Mouse (Mus musculus): ENCODE measurements at regions not wholly inside any gene's neighbourhood (a gene's known extent, or its start where the extent isn't known, plus 50 kb on each side); places are given as distances from the start of the nearest gene placed in this dataset.
"Not testable (repeated sequence)": the region's sequence is repeated elsewhere in the genome, so short reads cannot be mapped to it uniquely, and the experiment has no call there.

- DNase-seq (ENCODE audit: low read depth): no peak
Observed at GRCm38 (mm10) chr17:15247546-15248416, 128.9 kb downstream of the Dll1 start.

GRCm38 (mm10) chr17:15242976-15243635, 133.6 kb downstream of the Dll1 start:
- DNase-seq (ENCODE audit: low read depth): no peak

GRCm38 (mm10) chr17:15242356-15242755, 134.3 kb downstream of the Dll1 start:
- DNase-seq (ENCODE audit: low read depth): no peak

- DNase-seq (ENCODE audit: low read depth): no peak
Observed at GRCm38 (mm10) chr17:15241491-15241890, 135.2 kb downstream of the Dll1 start.

GRCm38 (mm10) chr17:15240641-15241040, 136.0 kb downstream of the Dll1 start:
- DNase-seq (ENCODE audit: low read depth): not testable (repeated sequence)

- no peak for DNase-seq (ENCODE audit: low read depth)
Observed at GRCm38 (mm10) chr17:15240011-15240410, 136.7 kb downstream of the Dll1 start.

- DNase-seq (ENCODE audit: low read depth): no peak
Observed at GRCm38 (mm10) chr17:15235041-15235440, 141.6 kb downstream of the Dll1 start.

- no peak for DNase-seq (ENCODE audit: low read depth)
Observed at GRCm38 (mm10) chr17:15231175-15231574, 145.5 kb downstream of the Dll1 start.

- no peak for DNase-seq (ENCODE audit: low read depth)
Observed at GRCm38 (mm10) chr17:15229159-15229558, 147.5 kb downstream of the Dll1 start.

- DNase-seq (ENCODE audit: low read depth): no peak
Observed at GRCm38 (mm10) chr17:15228077-15228476, 148.6 kb downstream of the Dll1 start.

GRCm38 (mm10) chr17:15223826-15224225, 152.8 kb downstream of the Dll1 start:
- no peak for DNase-seq (ENCODE audit: low read depth)

- DNase-seq (ENCODE audit: low read depth): no peak
Observed at GRCm38 (mm10) chr17:15222923-15223322, 153.7 kb downstream of the Dll1 start.

GRCm38 (mm10) chr17:15214157-15214685, 162.5 kb downstream of the Dll1 start:
- DNase-seq (ENCODE audit: low read depth): no peak

- DNase-seq (ENCODE audit: low read depth): no peak
Observed at GRCm38 (mm10) chr17:15208808-15209173, 167.5 kb upstream of the Gm3448 start.

- no peak for DNase-seq (ENCODE audit: low read depth)
Observed at GRCm38 (mm10) chr17:15208030-15208807, 166.9 kb upstream of the Gm3448 start.

GRCm38 (mm10) chr17:15207182-15208029, 166.1 kb upstream of the Gm3448 start:
- DNase-seq (ENCODE audit: low read depth): no peak

GRCm38 (mm10) chr17:15205799-15206198, 164.5 kb upstream of the Gm3448 start:
- no peak for DNase-seq (ENCODE audit: low read depth)

GRCm38 (mm10) chr17:15204524-15204923, 163.2 kb upstream of the Gm3448 start:
- no peak for DNase-seq (ENCODE audit: low read depth)

- no peak for DNase-seq (ENCODE audit: low read depth)
Observed at GRCm38 (mm10) chr17:15199235-15199634, 157.9 kb upstream of the Gm3448 start.

- DNase-seq (ENCODE audit: low read depth): no peak
Observed at GRCm38 (mm10) chr17:15197361-15197760, 156.0 kb upstream of the Gm3448 start.

- DNase-seq (ENCODE audit: low read depth): no peak
Observed at GRCm38 (mm10) chr17:15195819-15196218, 154.5 kb upstream of the Gm3448 start.
